Comparison of ENCODE assay signal across 25 mouse cellular contexts in the genomic region with DNA sequence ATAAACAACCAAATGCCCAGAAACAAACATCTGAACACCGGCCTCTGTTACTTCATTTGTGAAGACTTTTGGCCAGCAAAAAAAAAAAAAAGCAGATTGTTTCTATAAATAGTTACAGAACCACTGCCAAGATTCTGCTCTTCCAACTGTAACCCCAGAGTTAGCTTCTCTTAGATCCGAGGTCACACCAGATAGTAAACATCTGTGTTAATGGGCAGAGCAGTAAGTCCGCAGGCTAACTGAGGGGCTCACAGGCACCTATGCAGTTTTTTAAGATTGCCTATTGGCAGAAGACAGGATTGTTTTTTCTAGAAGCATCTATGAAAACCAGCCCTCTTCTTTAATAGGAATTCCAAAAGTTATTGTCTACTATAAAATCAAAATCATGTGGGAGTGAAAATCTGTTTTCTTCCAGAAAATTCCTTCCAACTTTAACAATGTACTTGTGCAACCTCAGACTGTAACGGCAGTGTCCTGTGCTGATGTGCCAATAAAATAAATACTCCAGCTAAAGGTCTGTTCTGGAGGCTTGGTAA. TPM values are rescaled to one million over a fixed set of nuclear protein-coding genes. Genes with fewer than 3 reads are reported as not detected.
A peak's percentile ranks its signal among the peaks of the same experiment; 100 is the strongest.
DNase-seq lines count a peak whose midpoint lies in the region; ATAC-seq and TF ChIP-seq lines count a peak whose summit lies in the region.
"Had no signal": no experiment of that assay in that cellular context is flagged by ENCODE, and none has a peak within 500 bp of the region (broad histone marks: within the 10 kb centered on the region; RNA-seq: fewer than 3 reads in every experiment).

No protein-coding gene starts in this region.

- H3K9me3 ChIP-seq in limb, embryonic 13.5 days: peaks cover 13% of the 10 kb centered on the region
- no peaks in the 10 kb centered on the region for H3K9me3 ChIP-seq in limb, embryonic 10.5 days (replicated peaks)

- H3K27me3 ChIP-seq in limb, embryonic 13.5 days: no peaks in the 10 kb centered on the region
- no peaks in the 10 kb centered on the region for H3K27me3 ChIP-seq in limb, embryonic 10.5 days (ENCODE audit: low read depth, poor library complexity, severe bottlenecking)
- H3K27me3 ChIP-seq: midbrain, embryonic 13.5 days; neural tube, embryonic 13.5 days had no signal

- intact Hi-C loops in gastrocnemius, adult 2 months (cut with DNase I): no loop called here

- 34% methylated on average over 4 of the region's 4 CpGs for WGBS in limb, embryonic 13.5 days
- 90% methylated on average over 4 of the region's 4 CpGs for WGBS in limb, embryonic 10.5 days

- no peak overlapping the region for H3K4me3 ChIP-seq in gastrocnemius, adult 2 months
- no peak overlapping the region for H3K4me3 ChIP-seq in limb, embryonic 13.5 days
- H3K4me3 ChIP-seq in limb, embryonic 10.5 days: no peak overlapping the region
- H3K4me3 ChIP-seq: layer of hippocampus, adult 2 months; midbrain, embryonic 13.5 days; neural tube, embryonic 13.5 days had no signal

- no peak overlapping the region for H3K4me2 ChIP-seq in limb, embryonic 13.5 days (replicated peaks)
- H3K4me2 ChIP-seq: midbrain, embryonic 13.5 days; neural tube, embryonic 13.5 days had no signal

- peak overlapping the region; percentile 13; the same call in 1 of the 2 replicates for H3K27ac ChIP-seq in gastrocnemius, adult 2 months
- no peak overlapping the region for H3K27ac ChIP-seq in limb, embryonic 13.5 days
- H3K27ac ChIP-seq in limb, embryonic 10.5 days: no peak overlapping the region
- H3K27ac ChIP-seq: layer of hippocampus, adult 2 months; liver, embryonic 14.5 days; midbrain, embryonic 13.5 days; neural tube, embryonic 13.5 days had no signal

- peak; percentile 89 for ATAC-seq in limb, embryonic 13.5 days (ENCODE audit: low FRiP score, low read depth)
- ATAC-seq: hindbrain, embryonic 16.5 days; intestine, postnatal 0 days; midbrain, embryonic 13.5 days had no signal

- peaks cover 14% of the 10 kb centered on the region for H3K4me1 ChIP-seq in limb, embryonic 13.5 days
- no peaks in the 10 kb centered on the region for H3K4me1 ChIP-seq in limb, embryonic 10.5 days
- H3K4me1 ChIP-seq: midbrain, embryonic 13.5 days; neural tube, embryonic 13.5 days had no signal

- no peak for DNase-seq in gastrocnemius, adult 2 months
- DNase-seq in gastrocnemius, postnatal 25 days: no peak
- DNase-seq in limb, embryonic 10.5 days (ENCODE audit: low spot score): no peak
- peak; percentile 28 for DNase-seq in 3T3-L1 (ENCODE audit: low read depth, low spot score)
- DNase-seq in kidney, postnatal 14 days: peak; percentile 19
- DNase-seq in left cerebral cortex, adult 18-20 months (ENCODE audit: low spot score in 2 of 2): no peak
- no peak for DNase-seq in frontal cortex, postnatal 10 days (ENCODE audit: low spot score in 2 of 2)
- DNase-seq: adrenal gland, postnatal 25 days; cerebellum, adult 11-12 months; cerebellum, postnatal 14 days; gastrocnemius, postnatal 14 days; right cerebral cortex, adult 18-20 months; thymus, postnatal 25 days had no signal

- TF ChIP-seq CTCF in gastrocnemius, adult 2 months (IDR thresholded peaks at IDR 0.05): no peak

- H3K36me3 ChIP-seq in limb, embryonic 13.5 days: no peaks in the 10 kb centered on the region
- no peaks in the 10 kb centered on the region for H3K36me3 ChIP-seq in limb, embryonic 10.5 days
- H3K36me3 ChIP-seq: G1E; midbrain, embryonic 13.5 days; neural tube, embryonic 13.5 days had no signal

- H3K9ac ChIP-seq in limb, embryonic 13.5 days: no peak overlapping the region
- H3K9ac ChIP-seq: liver, embryonic 14.5 days; midbrain, embryonic 13.5 days; neural tube, embryonic 13.5 days had no signal

RNA-seq across cellular contexts. Expression of a gene that starts 25.5 kb away (rescaled TPM):
- total RNA-seq in gastrocnemius, adult 2 months (2021): not detected
- total RNA-seq in gastrocnemius, postnatal 25 days (2021): not detected
- not detected in 2 replicates for polyA plus RNA-seq in limb, embryonic 13.5 days (2015; fragmentation: Nextera tagmentation; extraction: Ambion mirVana)
- polyA plus RNA-seq in limb, embryonic 10.5 days (2016; fragmentation: Nextera tagmentation; extraction: Ambion mirVana): not detected in 2 replicates
- total RNA-seq in left cerebral cortex, adult 18-20 months (2021): not detected
- total RNA-seq: adrenal gland, postnatal 25 days; G1E; gastrocnemius, postnatal 14 days; hematopoietic stem cell, adult 5-6 weeks; layer of hippocampus, adult 2 months; left cerebral cortex, postnatal 36 days; megakaryocyte, adult 5-6 weeks had no signal
- polyA plus RNA-seq: forebrain, embryonic 11.5 days; G1E; hindbrain, embryonic 16.5 days; intestine, postnatal 0 days; liver, embryonic 14.5 days; midbrain, embryonic 13.5 days; neural tube, embryonic 13.5 days had no signal

RNA-seq across cellular contexts. Expression of a gene that starts 26.9 kb away (rescaled TPM):
- under 1 TPM in 1 of 2 experiments, not detected in 1; 0.10 TPM for total RNA-seq in gastrocnemius, adult 2 months (2021)
- under 1 TPM in 1 of 2 experiments, not detected in 1; 0.11 TPM for total RNA-seq in gastrocnemius, postnatal 25 days (2021)
- 0.50 TPM in 2 replicates for polyA plus RNA-seq in limb, embryonic 13.5 days (2015; fragmentation: Nextera tagmentation; extraction: Ambion mirVana)
- 0.04 TPM in 1 of 2 replicates, not detected in the other for polyA plus RNA-seq in limb, embryonic 10.5 days (2016; fragmentation: Nextera tagmentation; extraction: Ambion mirVana)
- total RNA-seq in left cerebral cortex, adult 18-20 months (2021): 1 to 10 TPM; 1.8 to 2.1 TPM
- total RNA-seq: hematopoietic stem cell, adult 5-6 weeks; megakaryocyte, adult 5-6 weeks had no signal
- polyA plus RNA-seq: G1E had no signal

Comparison
In these comparisons a context has a peak if more than half of its experiments do, and no peak if none do; other contexts are left out.
1. DNase-seq: peak in 3T3-L1 (single experiment) and kidney, postnatal 14 days (single experiment); none in gastrocnemius, adult 2 months (single experiment), gastrocnemius, postnatal 25 days (single experiment), limb, embryonic 10.5 days (single experiment), left cerebral cortex, adult 18-20 months (0 of 2) and frontal cortex, postnatal 10 days (0 of 2).